Mouse (Mus musculus) layer of hippocampus, postnatal 36 days (tissue): Measurements from ENCODE around the gene Bcas3. TPM values are rescaled to one million over a fixed set of nuclear protein-coding genes. Genes with fewer than 3 reads are reported as not detected.

Source experiments
- DNase-seq, 2 experiments: peaks; one replicate each; pipeline ENCODE4 v3.0.0; 2022
- microRNA-seq, 2 experiments: library from miRNA; unstranded; fragments of <30 nt; microRNA quantifications; one replicate each; pipeline ENCODE4 v1.2.0; 2021
- total RNA-seq, 2 experiments: library from RNA; stranded (reverse); gene quantifications; 2 replicates each; pipeline ENCODE4 v1.2.3; 2021

Gene Bcas3
- total RNA-seq, 2 experiments from 2014 or later = 64.9 to 69.2 TPM

- peak; percentile 74 to 76 for DNase-seq
These were observed 491.4 kb downstream of the Bcas3 start for GRCm38 (mm10) chr11:85844144-85844965.

DNA sequence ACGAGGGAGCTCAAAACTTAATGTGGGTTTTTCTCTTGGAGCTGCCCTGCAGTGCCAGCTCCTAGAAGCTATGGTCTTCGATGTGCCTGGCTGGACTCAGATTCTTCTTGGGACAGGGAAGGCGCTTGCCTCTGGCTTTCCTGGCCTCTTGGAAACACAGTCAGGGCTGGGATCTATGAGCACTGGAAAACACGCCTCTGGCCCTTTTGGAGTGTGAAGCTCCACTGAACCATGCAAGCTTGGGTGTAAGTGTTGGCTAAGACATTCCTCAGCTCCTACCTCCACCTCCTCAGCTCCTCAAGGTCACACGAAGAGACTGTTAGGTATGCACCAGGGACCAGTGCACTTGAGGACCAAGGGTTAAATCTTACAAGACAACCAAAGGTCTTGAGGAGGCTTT lies 492.0 kb downstream of the Bcas3 start:
- DNase-seq = no peak

DNA sequence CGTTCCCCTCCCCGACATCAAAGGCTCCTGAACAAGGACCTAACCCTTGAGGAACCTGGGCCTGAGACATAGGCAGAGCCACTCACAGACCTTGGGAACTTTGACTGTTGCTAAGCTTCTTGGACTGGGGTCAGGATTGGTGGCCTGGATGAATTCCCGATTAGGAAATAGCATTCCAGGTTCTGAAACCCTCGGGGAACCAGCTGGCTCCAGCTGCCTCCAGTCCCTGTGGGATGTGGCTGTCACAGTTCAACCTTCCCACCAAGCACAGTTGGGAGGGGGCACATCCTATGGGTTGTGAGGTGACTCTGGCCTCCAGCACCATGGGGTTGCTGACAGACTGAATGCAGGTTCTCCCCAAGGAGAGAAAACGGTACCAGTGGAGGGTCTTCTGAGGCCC lies 493.0 kb downstream of the Bcas3 start:
- no peak for DNase-seq

DNA sequence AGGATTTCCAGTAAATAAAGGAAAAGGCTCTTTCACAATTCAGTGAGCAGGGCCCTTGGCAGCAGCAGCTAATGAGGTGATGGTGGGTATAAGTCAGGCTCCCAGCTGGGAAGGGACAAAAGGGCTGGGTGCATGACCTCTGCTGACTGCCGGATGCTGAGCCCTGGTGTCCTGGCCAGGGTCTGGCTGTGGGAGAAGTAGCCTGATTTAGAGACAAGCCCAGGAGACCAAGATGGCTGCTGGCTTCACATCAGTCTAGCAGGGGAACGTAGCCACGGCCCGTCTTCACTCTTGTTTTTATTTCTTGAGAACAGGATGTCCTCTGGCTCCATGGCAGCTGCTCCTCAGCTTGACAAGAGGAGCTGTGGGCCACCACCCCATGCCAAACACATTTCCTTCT lies 493.5 kb downstream of the Bcas3 start:
- no peak for DNase-seq

DNA sequence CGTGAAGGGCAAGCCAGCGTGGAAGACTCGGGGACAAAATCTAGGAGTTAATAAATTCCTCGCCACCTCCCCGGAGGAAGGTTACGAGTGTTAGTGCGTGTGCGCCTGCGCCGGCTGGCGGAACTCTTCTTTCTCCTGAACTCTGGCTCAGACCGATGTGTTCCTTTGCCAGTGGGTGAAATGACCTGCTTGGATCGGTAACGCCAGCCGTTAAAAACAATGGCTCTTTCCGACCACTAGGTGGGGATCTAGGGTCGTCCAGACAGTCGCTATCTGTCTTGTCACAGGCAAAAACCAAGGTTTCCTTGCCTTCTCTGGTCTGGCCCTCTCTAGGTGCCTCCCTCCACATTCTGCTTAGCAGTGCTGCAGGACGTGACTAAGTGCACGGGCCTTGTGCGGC lies 496.1 kb downstream of the Bcas3 start:
- peak in 1 of 2 experiments; percentile 49 for DNase-seq

DNA sequence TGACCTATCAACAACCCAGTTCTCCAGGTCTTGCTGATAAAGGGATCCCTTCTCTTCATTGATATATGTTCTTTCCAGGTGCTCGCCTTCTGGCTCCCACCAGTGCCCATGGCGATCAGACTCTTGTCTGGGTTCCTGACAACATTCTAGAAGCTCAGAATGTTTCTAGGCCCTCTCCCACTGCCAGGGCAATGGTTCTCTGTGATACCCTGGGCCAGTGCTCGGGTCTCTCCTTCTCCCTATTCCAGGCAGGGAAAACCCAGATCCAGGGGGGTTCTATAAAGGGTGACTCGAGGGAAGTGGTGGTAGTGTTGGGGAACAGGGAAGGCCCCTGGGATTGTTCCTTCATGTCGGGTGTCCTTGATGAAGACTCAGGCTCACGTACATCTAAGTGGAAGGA lies 497.3 kb downstream of the Bcas3 start, which contains the start of gene Gm11444:
Gene Gm11444 (minus strand): TSS at position 101 of the 400 bp plus-strand sequence.
- no peak for DNase-seq

- DNase-seq = no peak
These were observed 497.8 kb downstream of the Bcas3 start for GRCm38 (mm10) chr11:85850758-85851157.

DNA sequence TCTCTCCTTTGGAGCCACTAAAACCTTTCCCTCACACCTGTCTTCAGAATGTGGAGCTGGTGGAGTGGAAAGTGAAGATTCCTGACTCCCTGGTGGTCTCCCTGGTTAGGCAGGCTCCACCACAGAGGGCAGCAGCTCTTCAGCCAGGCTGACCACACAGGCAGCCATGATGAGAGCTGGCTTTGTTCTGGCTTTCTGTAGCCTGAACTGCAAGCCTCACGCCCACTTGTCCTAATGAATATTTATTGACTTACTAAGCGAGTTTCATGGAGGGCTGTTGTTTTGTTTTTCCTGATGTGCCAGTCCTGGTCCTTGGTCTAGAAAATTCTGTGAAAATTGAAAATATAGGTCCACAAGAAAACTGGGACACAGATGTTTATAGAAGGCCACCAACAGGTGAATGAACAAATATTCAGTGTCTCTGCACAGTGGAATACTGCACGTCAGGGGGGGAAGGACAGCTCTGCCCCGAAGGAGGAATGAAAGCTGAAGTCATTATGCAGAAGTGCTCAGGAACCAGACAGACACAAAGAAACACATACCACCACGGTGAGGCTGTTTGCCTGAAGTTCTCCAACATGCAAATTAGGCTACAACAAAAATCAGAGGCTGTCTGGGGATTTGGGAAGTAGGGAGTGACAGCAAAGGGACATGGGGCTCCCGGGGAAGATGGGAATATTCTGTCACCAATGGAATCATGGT lies 505.2 kb downstream of the Bcas3 start:
- DNase-seq = no peak

DNA sequence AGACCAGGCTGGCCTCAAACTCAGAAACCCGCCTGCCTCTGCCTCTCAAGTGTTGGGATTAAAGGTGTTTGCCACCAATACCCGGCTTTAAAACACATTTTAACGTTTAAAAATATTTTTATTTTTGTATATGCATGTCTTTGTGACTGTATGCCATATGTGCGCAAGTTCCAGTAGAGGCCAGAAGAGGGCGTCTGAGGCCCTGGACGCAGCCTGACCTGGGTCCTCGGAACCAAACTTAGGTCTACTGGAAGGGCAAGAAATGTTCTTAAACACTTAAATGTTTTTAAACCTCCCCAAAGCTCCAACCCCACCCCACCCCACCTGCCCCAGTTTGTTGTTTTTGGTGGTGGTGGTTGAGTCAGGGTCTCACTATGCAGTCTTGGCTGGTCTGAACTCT lies 511.4 kb downstream of the Bcas3 start:
- no peak for DNase-seq

Small RNAs within 50 kb of the gene (microRNA-seq; reads per million reads assigned to microRNA genes)
- 0 to 0.42 reads per million in 2 experiments for gene Mir5110

Other genes with a start within 250 kb of the Bcas3 start
- gene Usp32, start 213.0 kb upstream of the Bcas3 start, total RNA-seq = 10 to 100 TPM; 91.4 to 93.5 TPM
- gene 1700125H20Rik, start 182.8 kb upstream of the Bcas3 start, total RNA-seq = not detected
- 10 to 100 TPM; 51.5 to 52.7 TPM for gene Appbp2, start 118.0 kb upstream of the Bcas3 start, total RNA-seq
- 10 to 100 TPM; 14.3 to 16.6 TPM for gene Ppm1d, start 41.9 kb upstream of the Bcas3 start, total RNA-seq